Mouse (Mus musculus) kidney, adult 8-10 months (tissue): ENCODE measurements around the gene Adam1b.

Experiments
- DNase-seq, 2 experiments: peaks; one replicate each; pipeline ENCODE4 v3.0.0; 2022

Gene Adam1b

DNA sequence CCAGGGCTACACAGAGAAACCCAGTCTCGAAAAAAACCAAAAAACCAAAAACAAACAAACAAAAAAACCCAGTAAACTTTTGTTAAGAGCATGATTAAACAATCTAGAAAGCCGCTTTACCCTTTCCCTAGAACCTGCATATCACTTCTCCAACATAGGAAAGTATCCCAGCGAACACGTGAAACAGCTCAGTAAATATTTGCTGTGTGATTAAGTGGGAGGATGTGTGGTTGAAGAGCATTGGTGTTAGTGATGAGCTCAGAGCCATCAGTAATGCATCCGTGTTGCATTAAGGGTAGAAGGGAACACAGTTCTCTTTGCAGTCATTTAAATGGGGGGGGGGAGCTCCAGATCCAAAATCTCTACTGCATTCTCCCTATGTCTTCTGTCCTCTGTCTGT, 18.4 kb downstream of the Adam1b start:
- DNase-seq, result no peak

DNA sequence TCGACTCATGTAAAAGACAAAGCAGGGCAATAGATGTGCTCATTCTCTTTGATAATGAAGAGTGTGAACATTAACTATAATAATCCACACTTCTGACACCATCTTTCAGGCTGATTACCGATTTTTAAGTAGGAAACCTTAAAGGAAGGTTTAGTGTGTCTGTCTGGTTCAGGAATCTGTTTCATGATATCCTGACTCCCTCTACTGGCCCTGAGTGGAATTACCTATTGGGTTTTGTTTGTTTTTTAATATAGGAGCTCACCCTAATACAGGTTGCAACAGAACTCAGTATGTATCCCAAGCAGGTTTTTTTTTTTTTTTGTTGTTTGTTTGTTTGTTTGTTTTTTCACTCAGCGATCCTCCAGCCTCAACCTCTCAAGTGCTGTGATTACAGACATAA, 25.6 kb downstream of the Adam1b start:
- DNase-seq, result peak; percentile 13 to 44

GRCm38 (mm10) chr5:121476040-121476439, 27.2 kb downstream of the Adam1b start:
- no peak for DNase-seq

DNA sequence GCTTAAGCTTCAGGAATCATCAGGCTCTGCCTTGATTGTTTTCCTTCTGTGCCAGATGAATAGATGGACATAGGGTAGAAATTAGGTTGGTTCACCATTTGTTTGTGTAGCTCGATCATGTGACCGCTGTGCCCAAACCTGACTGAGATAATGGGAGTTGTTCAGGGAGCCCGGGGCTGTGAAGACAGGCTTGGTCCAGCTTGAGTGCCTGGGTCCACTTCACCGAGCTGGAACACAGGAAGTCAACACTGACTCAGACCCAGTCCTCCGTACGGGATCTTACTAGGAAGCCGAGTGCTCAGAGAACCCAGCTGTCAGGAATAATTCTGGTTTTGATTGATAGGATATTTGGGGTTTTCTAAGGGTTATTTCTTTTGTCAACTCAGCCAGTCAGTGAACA, 28.6 kb downstream of the Adam1b start:
- no peak for DNase-seq

GRCm38 (mm10) chr5:121472411-121472810, 30.8 kb downstream of the Adam1b start:
- DNase-seq, result no peak

GRCm38 (mm10) chr5:121469566-121469965, 33.7 kb downstream of the Adam1b start:
- no peak for DNase-seq

- DNase-seq, result peak in 1 of 2 experiments; percentile 41
Observed at GRCm38 (mm10) chr5:121463601-121464250, 39.5 kb downstream of the Adam1b start.

GRCm38 (mm10) chr5:121462967-121463366, 40.3 kb downstream of the Adam1b start:
- peak; percentile 77 to 84 for DNase-seq

GRCm38 (mm10) chr5:121462171-121462502, 41.1 kb downstream of the Adam1b start:
- no peak for DNase-seq

DNA sequence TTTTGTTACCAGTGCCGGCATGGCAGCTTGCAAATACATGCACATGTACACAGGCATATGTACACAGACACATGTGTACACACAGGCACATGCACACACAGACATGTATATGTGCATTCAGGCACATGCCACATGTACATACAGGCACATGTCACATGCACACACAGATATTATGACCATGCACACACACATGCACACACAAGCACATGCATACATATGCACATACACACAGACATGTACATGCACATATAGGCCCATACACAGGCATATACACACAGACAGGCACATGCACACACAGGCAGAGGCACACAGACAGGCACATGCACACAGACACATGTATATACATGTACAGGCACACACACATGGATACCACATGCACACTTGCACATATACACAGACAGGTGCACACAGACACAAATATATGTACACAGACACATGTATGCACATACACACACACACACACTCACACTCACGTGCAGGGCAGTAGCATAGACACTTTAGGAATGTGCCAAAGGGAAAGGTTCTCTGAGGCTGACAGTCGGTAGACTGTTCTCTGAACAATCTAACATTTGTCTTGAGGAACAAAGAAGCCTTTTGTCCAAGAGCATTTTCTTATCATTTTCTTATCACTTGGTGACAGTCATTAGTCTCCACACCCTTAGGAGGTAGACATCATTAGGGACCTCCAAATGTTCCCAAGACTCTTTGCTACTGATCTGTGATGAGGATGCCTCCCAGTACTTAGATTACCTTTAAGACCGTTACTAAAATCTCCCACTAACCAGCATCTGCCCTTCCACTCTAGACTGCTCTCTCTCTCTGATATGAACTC, 41.7 kb downstream of the Adam1b start:
- no peak for DNase-seq

DNA sequence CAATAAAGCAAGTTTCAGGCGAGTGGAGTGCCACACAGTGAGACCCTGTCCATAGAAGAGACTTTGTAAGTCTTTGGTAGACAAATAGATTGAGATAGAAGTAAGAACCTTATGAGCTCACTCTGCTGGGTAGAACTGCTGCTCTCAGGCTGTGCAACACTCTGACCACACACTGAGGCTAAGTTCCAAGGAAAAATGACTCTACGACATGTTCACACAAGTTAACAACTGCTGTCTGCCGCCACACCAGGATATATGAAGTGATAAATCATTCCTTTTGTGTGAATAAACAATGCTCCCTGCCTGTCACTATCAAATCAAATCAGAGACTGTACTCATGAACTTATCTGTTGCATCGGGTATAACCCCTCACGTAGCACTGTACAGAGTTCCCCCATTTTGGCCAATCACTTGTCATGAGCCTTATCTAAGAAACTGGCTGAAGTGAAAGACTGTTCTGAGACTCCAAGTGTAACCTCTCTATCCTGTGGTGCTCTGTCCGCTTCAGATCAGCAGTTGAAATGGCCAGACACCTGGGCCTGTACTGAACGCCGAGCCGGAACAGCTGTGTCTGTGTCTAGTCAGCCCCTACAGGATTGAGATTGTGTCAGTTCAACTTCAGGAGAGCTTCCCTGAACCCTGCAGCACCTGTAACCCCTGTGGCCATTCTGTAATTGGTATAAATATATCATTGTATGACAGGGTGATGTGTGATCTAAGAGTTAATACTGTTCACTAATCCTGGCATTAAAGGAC, 47.5 kb downstream of the Adam1b start:
- no peak for DNase-seq

DNA sequence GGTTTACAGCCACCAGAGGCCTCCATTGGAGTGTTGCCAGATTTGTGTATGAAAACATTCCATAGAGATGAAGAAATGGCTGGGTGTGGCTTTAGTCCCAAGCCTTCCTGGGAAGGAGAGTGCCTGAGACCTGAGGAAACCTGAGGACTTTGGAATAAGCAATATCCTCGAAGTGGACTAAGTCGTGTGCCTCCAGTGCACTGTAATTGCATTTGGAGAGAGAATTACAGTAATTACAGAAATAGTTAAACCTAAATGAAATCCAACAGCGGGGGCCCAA, 48.8 kb downstream of the Adam1b start:
- no peak for DNase-seq

DNA sequence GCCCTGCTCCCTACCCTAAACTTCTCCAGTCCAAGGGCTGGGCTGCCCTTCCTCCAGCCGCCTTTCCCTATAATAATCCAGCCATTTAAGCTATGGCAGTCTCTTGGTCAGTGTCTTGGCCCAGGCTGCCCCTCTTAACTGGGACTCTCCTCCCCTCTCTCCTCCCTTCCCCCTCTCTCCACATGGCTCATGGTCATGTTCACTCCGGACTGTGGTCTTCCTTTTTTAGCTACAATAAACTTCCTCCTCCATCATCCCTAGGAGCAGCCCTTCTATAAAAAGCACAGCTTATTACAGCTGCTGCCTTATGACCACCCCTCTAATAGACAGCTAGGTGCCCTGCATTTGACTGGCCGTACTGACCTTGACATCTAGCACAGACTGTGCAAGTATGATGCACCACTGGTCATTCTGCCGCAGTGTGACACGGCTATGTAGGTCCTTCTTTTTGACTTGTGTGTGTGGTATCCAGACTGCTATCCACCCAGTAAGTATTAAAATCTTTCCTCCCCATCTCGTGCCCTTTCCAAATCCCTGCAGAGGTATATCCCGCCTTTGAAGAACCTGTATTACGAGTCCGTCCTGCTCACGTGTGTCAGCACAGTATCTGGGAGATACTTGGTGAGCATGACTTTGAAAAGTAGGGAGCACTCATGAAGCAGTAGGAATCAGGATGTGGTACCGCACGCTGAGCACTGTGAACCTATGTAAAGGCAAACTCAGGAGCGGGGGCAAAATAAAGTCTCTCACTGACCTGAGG, 49.3 kb downstream of the Adam1b start:
- DNase-seq, result no peak

GRCm38 (mm10) chr5:121452906-121453305, 50.3 kb downstream of the Adam1b start:
- DNase-seq, result no peak

DNA sequence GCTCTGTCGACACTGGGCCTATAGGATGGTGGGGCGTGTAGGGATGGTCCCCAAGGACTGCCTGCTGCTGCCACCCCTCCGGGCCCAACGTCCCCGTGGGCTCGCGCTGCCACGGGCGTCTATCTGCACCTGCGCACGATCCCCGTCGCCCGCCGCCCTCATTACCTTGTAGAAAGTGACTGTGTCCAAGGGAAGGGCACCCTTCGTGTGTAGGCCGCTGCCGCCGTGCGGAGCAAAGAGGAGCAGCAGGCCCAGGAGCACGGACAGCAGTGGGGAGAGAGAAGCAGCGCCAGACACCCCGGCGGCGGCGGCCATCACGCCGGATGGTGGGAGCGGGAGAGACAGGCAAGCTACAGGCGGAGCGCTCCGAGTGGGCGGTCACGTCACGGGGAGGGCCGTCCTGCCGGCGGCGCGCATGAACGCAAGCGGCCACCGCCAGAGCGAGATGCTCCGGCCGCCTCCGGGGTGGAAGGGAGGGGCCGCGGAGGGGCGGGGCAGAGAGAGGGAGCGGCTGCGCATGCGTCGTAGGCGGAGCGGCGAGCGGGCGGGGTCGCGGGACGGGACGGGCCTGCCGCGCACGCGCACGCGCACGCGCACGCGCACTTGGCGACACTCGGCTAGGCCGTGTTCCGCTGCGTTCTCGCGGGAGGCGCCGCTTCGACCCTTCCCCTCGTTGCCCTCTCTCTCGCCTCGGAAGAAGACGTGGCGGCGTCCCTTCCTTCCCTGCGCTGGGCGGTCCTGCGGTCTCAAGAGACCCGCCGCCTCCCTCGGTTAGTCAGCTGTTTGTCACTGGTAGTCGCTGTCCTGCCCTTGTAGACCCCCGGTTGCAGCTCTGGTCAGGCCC, 51.0 kb downstream of the Adam1b start, which contains the start of gene Erp29:
Gene Erp29 (minus strand): TSS at position 481 of the 844 bp plus-strand sequence.
- peak; percentile 96 to 97 for DNase-seq

DNA sequence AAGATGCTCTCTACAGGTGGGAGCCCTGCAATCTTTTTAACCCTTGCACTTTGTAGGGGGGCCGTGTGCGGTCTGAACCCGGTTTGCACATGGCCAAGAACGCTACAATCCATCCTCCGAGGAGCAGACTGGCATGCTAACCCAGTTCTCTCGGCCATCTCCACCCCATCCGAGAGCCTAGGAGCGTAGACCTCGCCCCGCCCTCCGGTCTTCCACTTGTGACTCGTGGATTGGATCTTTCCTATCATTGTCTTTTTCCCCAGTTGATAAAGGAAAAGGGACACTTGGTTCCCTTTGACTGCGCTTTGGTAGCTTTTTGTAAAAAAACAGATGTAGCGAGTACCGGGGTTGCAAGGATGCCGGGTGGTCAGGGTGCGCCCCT, 51.6 kb downstream of the Adam1b start, which contains the start of gene Tmem116:
Gene Tmem116 (plus strand): TSS at position 250 of the 382 bp plus-strand sequence.
- DNase-seq, result peak; percentile 39 to 40

- no peak for DNase-seq
Observed at GRCm38 (mm10) chr5:121451203-121451602, 52.0 kb downstream of the Adam1b start.

- peak; percentile 58 to 59 for DNase-seq
Observed at GRCm38 (mm10) chr5:121450476-121450875, 52.8 kb downstream of the Adam1b start.
